Mouse (Mus musculus) embryonic facial prominence, embryonic 15.5 days (tissue): ENCODE results near the gene Tmc6. TPM values are rescaled to one million over a fixed set of nuclear protein-coding genes. Genes with fewer than 3 reads are reported as not detected.
"Not testable (repeated sequence)": the region's sequence is repeated elsewhere in the genome, so short reads cannot be mapped to it uniquely, and the experiment has no call there.

Experiments
- ATAC-seq: fragments of 200-750 bp; cut with Nextera tagmentation; 2 replicates; pipeline ENCODE4 v1.8.0; 2017; ENCODE audit warnings: low read depth, moderate TSS enrichment; ENCODE audit not compliant: insufficient number of reproducible peaks, low FRiP score, low TSS enrichment
- H3K27ac ChIP-seq: fragments of 300-500 bp; sonication (generic); replicated peaks from 2 replicates; pipeline ENCODE4 v1.5.1; 2015; ENCODE audit warnings: mild to moderate bottlenecking, inconsistent platforms
- H3K27me3 ChIP-seq: fragments of 300-500 bp; sonication (generic); 2 replicates; pipeline ENCODE4 v1.6.1; 2015; ENCODE audit warnings: inconsistent platforms
- H3K36me3 ChIP-seq: fragments of 300-500 bp; sonication (generic); 2 replicates; pipeline ENCODE4 v1.6.1; 2015; ENCODE audit warnings: mild to moderate bottlenecking, inconsistent platforms
- H3K4me1 ChIP-seq: fragments of 300-500 bp; sonication (generic); 2 replicates; pipeline ENCODE4 v1.6.1; 2015; ENCODE audit warnings: inconsistent platforms
- H3K4me2 ChIP-seq: fragments of 300-500 bp; sonication (generic); replicated peaks from 2 replicates; pipeline ENCODE4 v1.6.1; 2015; ENCODE audit warnings: mild to moderate bottlenecking, inconsistent platforms
- H3K4me3 ChIP-seq: fragments of 300-500 bp; sonication (generic); replicated peaks from 2 replicates; pipeline ENCODE4 v1.5.1; 2015; ENCODE audit warnings: mild to moderate bottlenecking, inconsistent platforms
- H3K9ac ChIP-seq: fragments of 300-500 bp; sonication (generic); 2 replicates; pipeline ENCODE4 v1.6.1; 2015; ENCODE audit warnings: inconsistent platforms
- H3K9me3 ChIP-seq: fragments of 300-500 bp; sonication (generic); replicated peaks from 2 replicates; pipeline ENCODE4 v1.6.1; 2016; ENCODE audit warnings: inconsistent platforms
- WGBS: fragments of 180-500 bp; shearing (Covaris S2); methylation state at CpG from one replicate; pipeline ENCODE4 v1.1.7; 2015; 5-methylcytosine and 5-hydroxymethylcytosine counted together
- polyA plus RNA-seq: library from polyadenylated mRNA; unstranded; fragments of >200 nt; fragmentation: Nextera tagmentation; extraction: Ambion mirVana; gene quantifications from 2 replicates; pipeline ENCODE4 v1.2.1, GENCODE M21; 2015

Gene Tmc6
- polyA plus RNA-seq, 1 experiment from 2014 or later, result 23.2 TPM

DNA sequence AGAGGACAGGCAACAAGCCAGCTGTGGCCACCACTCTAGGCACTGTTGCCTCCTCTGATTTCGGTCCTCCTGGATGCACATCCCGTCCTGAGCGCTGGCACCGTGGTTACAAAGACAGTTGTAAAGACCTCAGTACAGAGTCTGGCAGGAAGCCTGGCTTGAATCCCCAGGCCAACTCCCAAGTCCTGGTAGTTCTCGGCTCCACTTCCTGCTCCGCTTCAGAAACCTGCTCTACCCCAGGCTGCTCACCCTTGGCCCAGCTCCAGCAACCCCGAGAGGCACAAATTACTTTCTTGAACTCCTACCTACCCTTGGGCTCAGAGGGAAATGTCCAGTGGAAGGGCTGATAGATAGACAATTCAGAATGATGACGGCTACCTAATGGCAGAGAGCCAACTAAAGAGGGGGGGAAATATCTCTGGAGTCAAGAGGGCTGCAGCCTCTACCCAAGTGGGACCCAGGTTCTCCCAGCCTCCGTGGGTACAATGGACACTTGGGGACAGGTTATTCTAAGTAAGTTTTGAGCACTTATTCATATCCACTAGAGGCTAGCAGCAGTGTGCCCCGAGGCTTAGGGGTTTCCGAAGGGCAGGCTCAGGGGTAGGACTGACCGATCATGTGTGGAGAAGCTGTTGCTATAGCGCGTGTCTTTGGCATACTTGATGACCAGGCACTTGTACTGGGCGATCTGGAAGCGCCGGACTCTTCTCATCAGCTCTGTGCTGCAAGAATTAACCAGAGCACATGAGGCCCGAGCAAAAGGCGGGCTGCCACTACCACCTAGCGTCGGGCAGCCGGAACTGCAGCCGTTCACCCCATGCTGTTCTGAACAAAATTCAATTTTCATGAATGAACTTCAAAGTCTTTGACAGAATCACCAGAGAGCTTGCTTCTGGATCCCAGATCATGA lies 42.3 kb upstream of the Tmc6 start:
- peak overlapping the region; percentile 92 for H3K4me2 ChIP-seq
- ATAC-seq, result peak; percentile 41; the same call in 1 of the 2 replicates
- H3K9ac ChIP-seq, result peak overlapping the region; percentile 43; the same call in 1 of the 2 replicates
- no peaks in the 10 kb centered on the region for H3K27me3 ChIP-seq
- WGBS, result 13% methylated on average over 23 of the region's 23 CpGs
- peak overlapping the region; percentile 60 for H3K4me3 ChIP-seq
- H3K4me1 ChIP-seq, result peaks cover 76% of the 10 kb centered on the region
- no peaks in the 10 kb centered on the region for H3K9me3 ChIP-seq
- peaks cover 22% of the 10 kb centered on the region; the same call in 1 of the 2 replicates for H3K36me3 ChIP-seq
- peak overlapping the region; percentile 95 for H3K27ac ChIP-seq

DNA sequence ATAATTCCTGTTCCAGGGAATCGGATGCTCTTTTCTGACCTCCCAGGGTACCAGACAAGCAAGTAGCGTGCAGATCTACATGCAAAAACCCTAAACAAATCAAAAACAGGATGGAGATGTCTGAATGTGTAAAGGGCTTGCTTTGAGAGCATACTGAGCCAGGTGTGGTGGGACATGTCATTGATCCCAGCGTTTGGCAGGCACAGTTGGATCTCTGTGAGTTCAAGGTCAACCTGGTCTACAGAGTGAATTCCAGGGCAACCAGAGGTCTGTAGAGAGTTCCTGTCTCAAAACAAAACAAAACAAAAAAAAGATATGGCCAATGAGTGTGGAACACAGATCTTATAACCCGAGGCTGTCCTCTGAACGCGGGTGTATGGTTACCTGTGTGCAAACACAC lies 41.4 kb upstream of the Tmc6 start:
- Histone ChIP-seq H3K27me3 (no peaks in the 10 kb centered on the region), H3K27ac (peak overlapping the region; percentile 52), H3K4me2 (peak overlapping the region; percentile 92; the same call in 1 of the 2 replicates), H3K4me3 (no peak overlapping the region), H3K36me3 (peaks cover 31% of the 10 kb centered on the region; the same call in 1 of the 2 replicates), H3K4me1 (peaks cover 69% of the 10 kb centered on the region), H3K9me3 (no peaks in the 10 kb centered on the region), H3K9ac (no peak overlapping the region)
- ATAC-seq, result no peak
- WGBS, result 79% methylated on average over 6 of the region's 6 CpGs

DNA sequence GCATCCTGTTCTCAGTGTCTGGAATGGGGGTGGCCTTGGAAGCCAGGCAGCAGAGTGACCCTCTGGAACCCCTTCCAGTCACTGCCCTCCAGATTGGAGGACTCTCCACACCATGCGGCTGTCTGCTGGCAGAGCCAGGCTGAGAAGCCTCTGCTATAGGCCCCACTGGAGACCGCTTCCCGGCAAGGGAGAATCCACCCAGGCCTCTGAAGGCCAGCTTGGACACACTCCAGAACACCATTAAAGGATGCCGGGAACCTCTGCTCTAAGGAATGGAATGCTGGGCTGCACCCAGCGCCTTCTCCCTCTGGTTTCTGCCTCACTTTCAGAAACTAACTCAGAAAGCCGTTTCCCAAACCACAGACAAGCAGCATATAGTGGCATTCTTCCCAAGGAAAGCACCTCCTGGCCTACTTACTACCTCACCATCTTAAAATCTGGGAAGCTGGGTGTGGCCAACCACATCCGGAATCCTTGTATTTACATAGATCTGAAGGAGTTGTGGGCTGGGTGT lies 40.8 kb upstream of the Tmc6 start:
- ATAC-seq, result no peak
- no peak overlapping the region for H3K9ac ChIP-seq
- peaks cover 63% of the 10 kb centered on the region for H3K4me1 ChIP-seq
- H3K27me3 ChIP-seq, result no peaks in the 10 kb centered on the region
- H3K4me2 ChIP-seq, result no peak overlapping the region
- WGBS, result 59% methylated on average over 7 of the region's 7 CpGs
- peaks cover 37% of the 10 kb centered on the region; the same call in 1 of the 2 replicates for H3K36me3 ChIP-seq
- H3K27ac ChIP-seq, result peak overlapping the region; percentile 52
- H3K4me3 ChIP-seq, result no peak overlapping the region
- H3K9me3 ChIP-seq, result no peaks in the 10 kb centered on the region

DNA sequence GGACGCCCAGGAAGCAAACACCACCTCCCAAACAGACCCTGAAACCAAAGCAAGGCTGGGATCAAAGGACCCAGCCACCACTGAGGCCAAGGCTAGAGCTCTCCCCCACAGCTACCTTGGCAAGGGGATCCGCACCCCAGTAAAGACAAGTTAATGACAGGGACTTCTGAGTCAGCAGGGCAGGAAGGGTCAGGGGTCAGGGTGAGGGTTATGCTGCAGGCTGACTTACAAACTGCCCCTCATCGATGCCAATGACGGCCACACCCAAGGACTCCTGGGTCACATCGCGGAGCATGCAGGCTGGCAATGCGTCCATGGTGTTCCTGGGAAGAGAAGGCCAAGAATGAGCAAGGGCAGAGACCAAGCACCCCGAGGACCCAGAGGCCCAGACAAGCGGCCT lies 39.9 kb upstream of the Tmc6 start:
- H3K4me3 ChIP-seq, result no peak overlapping the region
- H3K4me1 ChIP-seq, result peaks cover 54% of the 10 kb centered on the region
- H3K36me3 ChIP-seq, result peaks cover 45% of the 10 kb centered on the region
- no peaks in the 10 kb centered on the region for H3K27me3 ChIP-seq
- no peak for ATAC-seq
- no peak overlapping the region for H3K4me2 ChIP-seq
- WGBS, result 87% methylated on average over 9 of the region's 9 CpGs
- H3K27ac ChIP-seq, result no peak overlapping the region
- H3K9me3 ChIP-seq, result no peaks in the 10 kb centered on the region
- no peak overlapping the region for H3K9ac ChIP-seq

DNA sequence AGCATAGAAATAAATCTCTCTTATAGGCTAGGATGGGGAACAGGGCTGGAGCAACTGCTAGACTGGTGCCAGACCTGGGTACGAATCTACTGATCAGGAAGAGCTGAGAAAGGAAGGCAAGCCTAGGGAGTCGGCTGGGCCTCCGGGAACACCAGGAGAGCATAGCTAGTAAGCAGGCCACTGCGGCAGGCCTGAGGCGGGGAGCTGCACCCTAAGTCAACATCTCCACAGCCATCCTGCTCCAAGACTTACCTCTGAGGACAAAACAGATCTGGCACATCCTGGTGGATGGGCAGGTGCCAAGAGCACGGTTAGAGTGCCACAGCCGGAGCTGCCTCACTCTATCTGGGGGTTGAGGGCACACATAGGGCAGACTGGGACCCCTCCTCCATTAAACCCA lies 38.2 kb upstream of the Tmc6 start:
- Histone ChIP-seq H3K36me3 (peaks cover 56% of the 10 kb centered on the region), H3K9ac (no peak overlapping the region), H3K4me3 (no peak overlapping the region), H3K27me3 (no peaks in the 10 kb centered on the region), H3K9me3 (no peaks in the 10 kb centered on the region), H3K4me2 (no peak overlapping the region), H3K27ac (no peak overlapping the region), H3K4me1 (peaks cover 40% of the 10 kb centered on the region)
- ATAC-seq, result no peak
- WGBS, result 93% methylated on average over 7 of the region's 7 CpGs

DNA sequence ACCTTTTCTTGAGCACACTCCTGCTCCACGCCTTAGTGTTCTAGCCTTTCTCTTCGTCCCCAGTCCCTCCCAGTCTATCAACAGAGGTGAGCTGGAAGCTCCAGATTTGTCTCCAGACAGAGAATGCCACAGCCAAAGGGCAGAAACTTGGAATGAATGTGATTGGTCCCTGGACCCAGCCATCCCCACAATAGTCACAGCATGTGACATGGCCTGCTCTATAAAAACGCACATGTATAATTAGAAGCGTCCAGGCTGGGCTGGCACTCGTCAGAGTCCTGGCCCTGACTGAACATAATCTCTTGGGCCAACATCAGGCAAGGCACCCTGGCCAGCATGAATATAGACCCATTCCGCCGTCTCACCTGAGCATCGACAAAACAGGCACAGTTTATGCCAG lies 37.1 kb upstream of the Tmc6 start:
- H3K4me3 ChIP-seq, result no peak overlapping the region
- 76% methylated on average over 8 of the region's 8 CpGs for WGBS
- no peak for ATAC-seq
- H3K9me3 ChIP-seq, result no peaks in the 10 kb centered on the region
- no peaks in the 10 kb centered on the region for H3K27me3 ChIP-seq
- no peak overlapping the region for H3K27ac ChIP-seq
- peaks cover 30% of the 10 kb centered on the region for H3K4me1 ChIP-seq
- H3K4me2 ChIP-seq, result no peak overlapping the region
- H3K9ac ChIP-seq, result no peak overlapping the region
- H3K36me3 ChIP-seq, result peaks cover 66% of the 10 kb centered on the region

DNA sequence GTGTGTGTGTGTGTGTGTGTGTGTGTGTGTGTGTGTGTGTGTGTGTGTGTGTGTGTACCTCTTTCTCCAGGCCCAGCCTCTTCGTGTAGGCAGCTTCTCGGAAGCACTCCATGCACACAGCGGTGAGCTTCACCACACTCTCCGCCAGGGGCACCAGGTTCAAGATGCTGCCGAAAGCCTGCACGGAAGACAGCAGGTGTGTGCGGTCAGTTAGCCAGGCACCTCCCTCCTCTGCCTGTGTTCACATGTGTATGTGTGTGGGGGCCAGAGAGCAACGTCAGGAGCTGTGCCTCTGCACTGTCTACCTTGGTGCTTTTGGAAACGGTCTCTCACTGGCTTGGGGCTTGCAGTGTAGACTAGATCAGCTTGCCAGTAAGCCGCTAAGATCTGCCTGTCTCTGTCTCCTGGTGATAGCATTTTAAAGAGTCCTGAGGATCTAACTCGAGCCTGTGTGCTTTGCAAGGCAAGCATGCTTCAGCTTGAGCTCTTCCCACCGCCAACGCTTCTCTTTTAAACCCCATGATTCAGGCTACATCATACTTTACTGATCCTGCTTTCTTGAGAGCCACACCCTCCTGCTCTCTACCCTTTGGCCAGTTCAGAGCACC lies 34.5 kb upstream of the Tmc6 start:
- no peaks in the 10 kb centered on the region for H3K9me3 ChIP-seq
- H3K4me3 ChIP-seq, result no peak overlapping the region
- no peak for ATAC-seq
- peaks cover 8% of the 10 kb centered on the region for H3K4me1 ChIP-seq
- no peak overlapping the region for H3K4me2 ChIP-seq
- 82% methylated on average over 13 of the region's 13 CpGs for WGBS
- H3K27me3 ChIP-seq, result no peaks in the 10 kb centered on the region
- H3K36me3 ChIP-seq, result peaks cover 78% of the 10 kb centered on the region
- H3K27ac ChIP-seq, result no peak overlapping the region
- no peak overlapping the region for H3K9ac ChIP-seq

DNA sequence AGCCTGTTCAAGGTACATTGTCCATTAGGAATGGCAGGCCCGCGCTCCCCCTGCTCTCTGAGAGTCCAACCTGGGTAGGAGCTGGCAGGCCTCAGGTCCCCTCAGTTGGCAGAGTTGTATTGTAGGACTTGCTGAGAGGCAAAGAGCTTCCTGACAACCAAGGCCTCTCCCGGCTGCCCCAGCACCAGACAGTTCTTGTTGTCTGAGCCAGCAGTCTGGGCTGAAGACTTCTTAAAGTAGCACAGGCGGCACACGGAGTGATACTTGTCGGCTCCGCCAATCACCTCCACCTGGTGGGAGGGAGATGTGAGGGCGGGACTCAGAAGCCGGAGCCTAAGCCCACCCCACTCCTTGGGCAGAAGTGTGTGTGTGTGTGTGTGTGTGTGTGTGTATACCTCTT lies 33.9 kb upstream of the Tmc6 start:
- ATAC-seq, H3K9ac ChIP-seq, H3K4me3 ChIP-seq, H3K9me3 ChIP-seq, H3K4me2 ChIP-seq, H3K27ac ChIP-seq, H3K27me3 ChIP-seq: not testable (repeated sequence)
- Histone ChIP-seq H3K36me3 (peaks cover 72% of the 10 kb centered on the region), H3K4me1 (peaks cover 14% of the 10 kb centered on the region)
- 76% methylated on average over 9 of the region's 9 CpGs for WGBS

DNA sequence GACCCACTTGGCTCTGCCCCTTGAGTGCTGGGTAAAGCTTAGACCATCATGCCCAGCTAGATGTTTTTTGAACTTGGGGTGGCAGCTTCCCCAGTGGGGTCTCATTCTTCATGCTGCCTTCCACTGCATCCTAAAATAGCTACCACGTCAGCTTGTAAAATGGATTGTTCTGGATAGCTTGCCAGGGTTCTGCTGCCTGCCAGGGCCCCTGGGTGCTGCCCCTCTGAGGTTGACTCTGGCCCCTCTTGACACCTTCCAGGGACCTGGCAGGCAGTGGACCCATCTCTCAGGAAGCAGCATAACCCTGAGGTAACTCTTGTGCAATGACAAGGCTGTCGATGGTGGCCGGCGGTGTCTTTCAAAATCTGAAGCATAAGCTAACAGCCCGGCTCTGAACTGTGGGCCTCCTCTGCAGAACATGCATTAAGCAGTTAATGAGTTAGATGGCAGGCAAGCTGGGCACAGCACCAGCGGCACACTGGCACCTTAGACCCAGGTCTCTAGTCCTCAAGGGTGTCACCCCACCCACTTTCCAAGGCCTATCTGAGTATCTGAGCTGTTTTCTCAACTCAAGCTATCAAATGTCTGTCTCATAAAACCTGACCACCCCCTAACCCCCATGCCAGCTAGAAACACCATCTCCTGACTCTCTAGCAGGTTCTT lies 32.8 kb upstream of the Tmc6 start:
- H3K9me3 ChIP-seq, result no peaks in the 10 kb centered on the region
- H3K9ac ChIP-seq, result no peak overlapping the region
- WGBS, result 90% methylated on average over 6 of the region's 6 CpGs
- peaks cover 66% of the 10 kb centered on the region for H3K36me3 ChIP-seq
- H3K27ac ChIP-seq, result no peak overlapping the region
- no peak overlapping the region for H3K4me2 ChIP-seq
- no peak overlapping the region for H3K4me3 ChIP-seq
- no peaks in the 10 kb centered on the region for H3K27me3 ChIP-seq
- ATAC-seq, result no peak
- peaks cover 23% of the 10 kb centered on the region for H3K4me1 ChIP-seq

DNA sequence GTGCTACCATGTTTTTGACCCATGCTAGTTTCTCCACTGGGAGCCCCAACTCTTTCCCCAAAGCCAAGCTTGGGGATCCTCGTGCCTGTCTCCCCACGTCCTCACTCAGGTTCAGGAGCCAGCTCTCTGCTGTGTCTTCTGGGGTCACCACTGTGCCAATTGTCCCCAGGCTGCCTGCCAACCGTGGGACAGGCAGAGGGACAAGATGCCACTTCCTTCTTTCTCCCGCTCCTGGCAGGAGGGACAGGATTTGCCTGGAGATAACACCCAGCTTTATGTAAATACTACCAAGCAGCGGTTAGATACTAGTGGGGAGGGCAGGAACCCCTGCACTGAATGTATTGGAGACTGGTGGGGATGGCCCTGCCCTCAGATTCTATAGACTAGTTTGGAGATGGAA lies 31.9 kb upstream of the Tmc6 start:
- Histone ChIP-seq H3K9me3 (no peaks in the 10 kb centered on the region), H3K36me3 (peaks cover 62% of the 10 kb centered on the region), H3K4me2 (no peak overlapping the region), H3K4me1 (peaks cover 21% of the 10 kb centered on the region), H3K4me3 (no peak overlapping the region), H3K27me3 (no peaks in the 10 kb centered on the region), H3K9ac (no peak overlapping the region), H3K27ac (no peak overlapping the region)
- 77% methylated on average over 5 of the region's 5 CpGs for WGBS
- ATAC-seq, result no peak

DNA sequence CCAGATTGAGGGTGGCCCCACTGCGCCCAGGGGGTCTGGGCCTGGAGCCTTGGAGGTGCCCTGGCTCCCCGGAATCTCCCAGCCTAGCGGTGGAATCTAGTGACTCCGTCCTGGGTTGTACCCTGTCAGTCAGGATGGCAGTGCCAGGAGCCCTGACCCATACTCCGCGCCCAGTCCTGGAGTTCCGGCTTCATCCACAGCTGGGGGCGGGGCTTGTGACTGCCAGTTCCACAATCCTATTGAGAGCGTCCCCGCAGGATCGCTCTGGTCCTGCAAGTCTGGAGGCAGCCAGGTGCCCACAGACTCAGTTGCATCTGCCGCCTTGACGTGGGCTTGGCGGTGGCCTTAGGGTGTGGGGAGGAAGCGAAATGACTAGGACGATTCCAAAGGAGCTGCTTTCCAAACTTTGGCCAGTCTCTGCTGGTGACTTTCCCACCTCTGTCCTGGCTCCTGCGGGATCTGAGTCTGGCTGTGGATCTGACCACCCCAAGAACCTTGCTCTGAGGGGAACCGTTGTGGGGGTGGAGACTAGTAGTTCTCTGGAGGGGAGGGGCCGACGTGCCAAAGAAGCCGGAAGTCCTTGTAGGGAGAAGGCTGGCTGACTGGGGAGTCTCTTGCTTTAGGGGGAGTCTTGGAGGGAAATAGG lies 28.5 kb upstream of the Tmc6 start:
- Histone ChIP-seq H3K9ac (peak overlapping the region; percentile 41), H3K4me3 (peak overlapping the region; percentile 71), H3K27me3 (no peaks in the 10 kb centered on the region), H3K9me3 (no peaks in the 10 kb centered on the region), H3K4me2 (peak overlapping the region; percentile 98), H3K4me1 (peaks cover 21% of the 10 kb centered on the region), H3K27ac (peak overlapping the region; percentile 80), H3K36me3 (peaks cover 35% of the 10 kb centered on the region)
- WGBS, result under 1% methylated on average over 21 of the region's 21 CpGs
- ATAC-seq, result peak; percentile 79
